8 mouse cellular contexts compared by ENCODE assay signal in genomic region chr19:47291307-47292080, GRCm38 (mm10).
DNase-seq lines count a peak whose midpoint lies in the region; ATAC-seq and TF ChIP-seq lines count a peak whose summit lies in the region.

No protein-coding gene starts in this region.

- H3K9me3 ChIP-seq in hindbrain, postnatal 0 days (ENCODE audit: low read length), result no peaks in the 10 kb centered on the region

- H3K27ac ChIP-seq in gastrocnemius, adult 2 months, result peak overlapping the region; percentile 78
- H3K27ac ChIP-seq in hindbrain, postnatal 0 days, result no peak overlapping the region

- intact Hi-C loops in gastrocnemius, adult 2 months (cut with DNase I), result no loop called here

- H3K4me3 ChIP-seq in gastrocnemius, adult 2 months, result no peak overlapping the region
- no peak overlapping the region for H3K4me3 ChIP-seq in hindbrain, postnatal 0 days (ENCODE audit: low read length)

- H3K36me3 ChIP-seq in hindbrain, postnatal 0 days (ENCODE audit: insufficient read depth, low read length), result no peaks in the 10 kb centered on the region

- H3K27me3 ChIP-seq in hindbrain, postnatal 0 days (ENCODE audit: insufficient read depth, low read length), result no peaks in the 10 kb centered on the region

- 46% methylated on average over 7 of the region's 7 CpGs for WGBS in hindbrain, postnatal 0 days

- DNase-seq in gastrocnemius, adult 2 months, result peak; percentile 43
- no peak for DNase-seq in gastrocnemius, postnatal 25 days
- DNase-seq in embryo, embryonic 10 days (ENCODE audit: low spot score), result peak; percentile 75
- no peak for DNase-seq in hindbrain, postnatal 0 days (ENCODE audit: low spot score)
- peak; percentile 60 to 84 for DNase-seq in lung, postnatal 4 days
- DNase-seq in left cerebral cortex, adult 9 months (ENCODE audit: low spot score in 2 of 2), result no peak
- no peak for DNase-seq in urinary bladder, postnatal 36 days (ENCODE audit: low spot score in 2 of 2)
- DNase-seq in urinary bladder, postnatal 14 days (ENCODE audit: low spot score), result no peak

- 0 out of 2 replicates have a peak, but pooled peaks cover 22% of the 10 kb centered on the region for H3K4me1 ChIP-seq in hindbrain, postnatal 0 days (ENCODE audit: insufficient read depth, low read length)

- no peak for TF ChIP-seq CTCF in gastrocnemius, adult 2 months (IDR thresholded peaks at IDR 0.05)
- no peak for TF ChIP-seq CTCF in hindbrain, postnatal 0 days (IDR thresholded peaks at IDR 0.05; ENCODE audit: low read depth)

- ATAC-seq in hindbrain, postnatal 0 days, result peak; percentile 49; the same call in 1 of the 2 replicates

- H3K9ac ChIP-seq in hindbrain, postnatal 0 days (replicated peaks; ENCODE audit: low read length), result no peak overlapping the region

- H3K4me2 ChIP-seq in hindbrain, postnatal 0 days (ENCODE audit: low read depth, low read length), result no peak overlapping the region

Comparison
In these comparisons a context has a peak if more than half of its experiments do, and no peak if none do; other contexts are left out.
1. DNase-seq: peak in gastrocnemius, adult 2 months (single experiment), embryo, embryonic 10 days (single experiment) and lung, postnatal 4 days (2 of 2); none in gastrocnemius, postnatal 25 days (single experiment), hindbrain, postnatal 0 days (single experiment), left cerebral cortex, adult 9 months (0 of 2), urinary bladder, postnatal 36 days (0 of 2) and urinary bladder, postnatal 14 days (single experiment).